ENCODE assay signal across 21 mouse cellular contexts in the genomic region with DNA sequence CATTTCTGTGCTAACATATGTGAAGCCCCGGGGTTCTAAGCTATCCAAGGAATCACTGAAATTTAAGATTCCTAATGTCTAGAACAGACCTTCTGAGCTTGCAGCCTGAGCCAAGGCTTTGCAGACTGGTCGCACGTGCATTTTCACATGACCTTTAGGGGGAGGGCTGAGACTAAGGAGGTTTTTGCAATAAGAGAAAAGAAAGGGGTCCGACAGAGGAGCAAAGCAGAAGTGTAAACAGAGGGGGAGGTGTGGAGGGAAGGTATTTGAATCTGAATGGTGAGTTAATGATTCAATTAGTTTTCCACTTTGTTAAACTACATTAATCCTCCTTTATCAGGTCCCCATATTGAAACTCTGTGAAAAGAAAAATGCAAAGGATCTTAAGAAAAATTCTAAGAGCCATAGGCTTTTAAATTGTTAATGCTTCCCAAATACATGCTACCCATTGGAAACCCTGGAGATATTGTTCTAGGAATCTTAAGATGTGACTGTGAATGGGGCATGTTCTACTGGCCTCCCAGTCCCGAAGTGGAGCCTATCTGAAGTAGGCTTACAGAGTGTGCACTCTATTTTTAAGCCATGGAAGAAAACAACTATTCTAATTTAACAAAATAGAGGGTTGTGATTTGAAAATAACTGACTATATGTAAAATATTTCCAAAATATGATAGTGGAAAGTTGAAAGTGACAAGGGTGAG.
A peak's percentile ranks its signal among the peaks of the same experiment; 100 is the strongest.
DNase-seq lines count a peak whose midpoint lies in the region; ATAC-seq and TF ChIP-seq lines count a peak whose summit lies in the region.
"Had no signal": no experiment of that assay in that cellular context is flagged by ENCODE, and none has a peak within 500 bp of the region (broad histone marks: within the 10 kb centered on the region; RNA-seq: fewer than 3 reads in every experiment).

No protein-coding gene starts in this region.

- no peaks in the 10 kb centered on the region for H3K36me3 ChIP-seq in forebrain, embryonic 16.5 days (ENCODE audit: control insufficient read depth, insufficient read depth)
- no peaks in the 10 kb centered on the region for H3K36me3 ChIP-seq in intestine, postnatal 0 days (ENCODE audit: control insufficient read depth, insufficient read depth)
- H3K36me3 ChIP-seq in heart, adult 2 months (ENCODE audit: control insufficient read depth, insufficient read depth, low read length) = no peaks in the 10 kb centered on the region
- H3K36me3 ChIP-seq: limb, embryonic 10.5 days; neural tube, embryonic 12.5 days; stomach, embryonic 15.5 days had no signal

- H3K9me3 ChIP-seq in forebrain, embryonic 16.5 days (ENCODE audit: control insufficient read depth, low read length) = no peaks in the 10 kb centered on the region
- H3K9me3 ChIP-seq in intestine, postnatal 0 days (ENCODE audit: control insufficient read depth) = no peaks in the 10 kb centered on the region
- H3K9me3 ChIP-seq: limb, embryonic 10.5 days; neural tube, embryonic 12.5 days; stomach, embryonic 15.5 days had no signal

- peak; percentile 69 for ATAC-seq in forebrain, embryonic 16.5 days
- no peak for ATAC-seq in intestine, postnatal 0 days
- ATAC-seq: CD4-positive, CD25-positive, alpha-beta regulatory T cell, adult 4 months had no signal

- H3K27ac ChIP-seq in forebrain, embryonic 16.5 days (ENCODE audit: low read length) = no peak overlapping the region
- H3K27ac ChIP-seq in intestine, postnatal 0 days (ENCODE audit: low read depth, low read length) = no peak overlapping the region
- H3K27ac ChIP-seq in heart, adult 2 months = no peak overlapping the region
- H3K27ac ChIP-seq: hindbrain, embryonic 14.5 days; layer of hippocampus, adult 2 months; limb, embryonic 10.5 days; neural tube, embryonic 12.5 days; stomach, embryonic 15.5 days had no signal

- intact Hi-C loops in heart, adult 2 months (cut with DNase I) = no loop called here

- no peak for TF ChIP-seq EP300 in heart, adult 2 months (IDR thresholded peaks at IDR 0.05; ENCODE audit: insufficient read depth, low read depth, low read length)

- peak; percentile 6 for DNase-seq in kidney, postnatal 10 days
- no peak for DNase-seq in kidney, postnatal 36 days
- DNase-seq in R1 (ENCODE audit: low read depth, low spot score) = peak; percentile 28
- peak; percentile 63 for DNase-seq in embryo, embryonic 10.5 days (ENCODE audit: low spot score)
- no peak for DNase-seq in heart, adult 2 months
- DNase-seq: adrenal gland, postnatal 10 days; cerebellum, adult 11-12 months; heart, adult 18-20 months; kidney, adult 11 months; lung, adult 2 months; lung, postnatal 4 days; spleen, adult 18-20 months had no signal

- TF ChIP-seq POLR2A in heart, adult 2 months (IDR thresholded peaks at IDR 0.05; ENCODE audit: insufficient read depth, low read depth, low read length) = no peak

- no peaks in the 10 kb centered on the region for H3K27me3 ChIP-seq in forebrain, embryonic 16.5 days (replicated peaks; ENCODE audit: control insufficient read depth, insufficient read depth, low read length)
- H3K27me3 ChIP-seq in intestine, postnatal 0 days (replicated peaks; ENCODE audit: control insufficient read depth, insufficient read depth, low read length) = no peaks in the 10 kb centered on the region
- H3K27me3 ChIP-seq in heart, adult 2 months (ENCODE audit: control insufficient read depth, insufficient read depth, low read length) = no peaks in the 10 kb centered on the region
- H3K27me3 ChIP-seq: neural tube, embryonic 12.5 days; stomach, embryonic 15.5 days had no signal

- no peak overlapping the region for H3K4me2 ChIP-seq in forebrain, embryonic 16.5 days (ENCODE audit: low read length)
- H3K4me2 ChIP-seq in intestine, postnatal 0 days (replicated peaks; ENCODE audit: low read depth) = no peak overlapping the region
- H3K4me2 ChIP-seq: hindbrain, embryonic 14.5 days; liver, embryonic 11.5 days; neural tube, embryonic 12.5 days; stomach, embryonic 15.5 days had no signal

- H3K4me3 ChIP-seq in forebrain, embryonic 16.5 days (replicated peaks; ENCODE audit: low read length) = no peak overlapping the region
- H3K4me3 ChIP-seq in intestine, postnatal 0 days (ENCODE audit: low read depth, low read length) = no peak overlapping the region
- H3K4me3 ChIP-seq in heart, adult 2 months = no peak overlapping the region
- H3K4me3 ChIP-seq: layer of hippocampus, adult 2 months; limb, embryonic 10.5 days; neural tube, embryonic 12.5 days; stomach, embryonic 15.5 days had no signal

- TF ChIP-seq CTCF in intestine, postnatal 0 days (IDR thresholded peaks at IDR 0.05; ENCODE audit: low read depth) = no peak
- no peak for TF ChIP-seq CTCF in heart, adult 2 months (IDR thresholded peaks at IDR 0.05)

- 2% methylated on average over 5 of the region's 5 CpGs for WGBS in forebrain, embryonic 16.5 days
- WGBS in intestine, postnatal 0 days = 38% methylated on average over 5 of the region's 5 CpGs
- 48% methylated on average over 5 of the region's 5 CpGs for WGBS in heart, adult 2 months

- H3K9ac ChIP-seq in forebrain, embryonic 16.5 days (replicated peaks; ENCODE audit: low read depth, low read length) = no peak overlapping the region
- no peak overlapping the region for H3K9ac ChIP-seq in intestine, postnatal 0 days (ENCODE audit: low read depth, low read length)
- no peak overlapping the region for H3K9ac ChIP-seq in heart, adult 2 months (ENCODE audit: low read depth, low read length)
- H3K9ac ChIP-seq: hindbrain, embryonic 14.5 days; neural tube, embryonic 12.5 days; stomach, embryonic 15.5 days had no signal

- no peaks in the 10 kb centered on the region for H3K79me2 ChIP-seq in heart, adult 2 months (replicated peaks; ENCODE audit: control insufficient read depth, insufficient read depth, low read length)

- no peaks in the 10 kb centered on the region for H3K4me1 ChIP-seq in forebrain, embryonic 16.5 days (replicated peaks; ENCODE audit: control insufficient read depth, insufficient read depth, low read length)
- H3K4me1 ChIP-seq in intestine, postnatal 0 days (replicated peaks; ENCODE audit: control insufficient read depth, insufficient read depth, low read length) = no peaks in the 10 kb centered on the region; the same call in 1 of the 2 replicates
- H3K4me1 ChIP-seq in heart, adult 2 months (ENCODE audit: control insufficient read depth, insufficient read depth, low read length) = no peaks in the 10 kb centered on the region
- H3K4me1 ChIP-seq: neural tube, embryonic 12.5 days; stomach, embryonic 15.5 days had no signal

Comparison
In these comparisons a context has a peak if more than half of its experiments do, and no peak if none do; other contexts are left out.
1. DNase-seq: peak in kidney, postnatal 10 days (single experiment), R1 (single experiment) and embryo, embryonic 10.5 days (single experiment); none in kidney, postnatal 36 days (0 of 2) and heart, adult 2 months (0 of 2).